Mouse (Mus musculus) neural tube, embryonic 10.5 days (tissue): ENCODE measurements around the gene Smo.

Experiments
- DNase-seq: peaks from one replicate; pipeline ENCODE4 v3.0.0-alpha.2; 2017; ENCODE audit warnings: low spot score; ENCODE audit errors: extremely low spot score

The Smo gene

GRCm38 (mm10) chr6:29774161-29774560 lies 38.9 kb downstream of the Smo start:
- no peak for DNase-seq

- DNase-seq, result no peak
These were observed 40.3 kb downstream of the Smo start for GRCm38 (mm10) chr6:29775609-29776008.

GRCm38 (mm10) chr6:29776542-29777237 lies 41.4 kb downstream of the Smo start:
- no peak for DNase-seq

- no peak for DNase-seq
These were observed 41.9 kb downstream of the Smo start for GRCm38 (mm10) chr6:29777238-29777555.

- no peak for DNase-seq
These were observed 44.8 kb downstream of the Smo start for GRCm38 (mm10) chr6:29780082-29780481.

- no peak for DNase-seq
These were observed 45.3 kb downstream of the Smo start for GRCm38 (mm10) chr6:29780571-29780970.

- DNase-seq, result no peak
These were observed 46.9 kb downstream of the Smo start for GRCm38 (mm10) chr6:29782239-29782638.

GRCm38 (mm10) chr6:29783960-29784359 lies 48.7 kb downstream of the Smo start:
- DNase-seq, result no peak

GRCm38 (mm10) chr6:29784413-29785021 lies 49.2 kb downstream of the Smo start:
- DNase-seq, result no peak

- DNase-seq, result no peak
These were observed 50.5 kb downstream of the Smo start for GRCm38 (mm10) chr6:29785759-29786158.

- DNase-seq, result no peak
These were observed 53.6 kb downstream of the Smo start for GRCm38 (mm10) chr6:29788779-29789350.

- DNase-seq, result no peak
These were observed 54.9 kb downstream of the Smo start for GRCm38 (mm10) chr6:29790014-29790698.

- no peak for DNase-seq
These were observed 58.2 kb downstream of the Smo start for GRCm38 (mm10) chr6:29793520-29793919.

GRCm38 (mm10) chr6:29794582-29794981 lies 59.3 kb downstream of the Smo start:
- DNase-seq, result no peak

- no peak for DNase-seq
These were observed 67.7 kb downstream of the Smo start for GRCm38 (mm10) chr6:29802979-29803378.

- no peak for DNase-seq
These were observed 68.7 kb downstream of the Smo start for GRCm38 (mm10) chr6:29804006-29804405.

- DNase-seq, result no peak
These were observed 70.1 kb downstream of the Smo start for GRCm38 (mm10) chr6:29805381-29805780.
